Mouse (Mus musculus) kidney, postnatal 36 days (tissue): ENCODE results near the gene Lims1.

Experiments
- DNase-seq, 2 experiments: peaks; one replicate each; pipeline ENCODE4 v3.0.0; 2021 to 2022; ENCODE audit warnings: mixed read lengths in 2 of 2

Gene Lims1

DNA sequence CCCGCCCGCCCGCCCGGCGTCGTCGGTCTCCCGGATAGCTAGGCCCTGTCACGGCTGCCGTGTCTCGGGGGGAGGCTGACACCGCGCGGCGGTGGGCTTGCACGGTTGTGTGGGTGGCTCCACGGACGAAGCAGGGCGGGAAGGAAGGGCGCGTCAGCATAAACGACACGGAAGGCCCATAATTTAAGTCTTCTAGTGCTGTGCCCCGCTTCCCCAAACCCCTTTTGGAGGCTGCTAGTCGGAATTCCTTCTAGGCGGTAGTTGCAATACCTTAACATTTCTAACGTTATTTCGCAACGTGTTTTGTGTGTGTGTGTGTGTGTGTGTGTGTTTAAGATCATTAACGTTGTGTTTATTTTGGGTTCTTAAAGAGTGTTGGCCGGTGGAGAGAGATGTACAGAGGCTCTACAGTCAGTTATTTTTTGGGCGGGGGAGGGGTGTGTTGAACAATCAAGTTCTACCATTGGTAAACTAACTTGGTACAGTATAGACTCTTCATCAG lies 124.1 kb downstream of the Lims1 start:
- DNase-seq: peak in 1 of 2 experiments; percentile 24

DNA sequence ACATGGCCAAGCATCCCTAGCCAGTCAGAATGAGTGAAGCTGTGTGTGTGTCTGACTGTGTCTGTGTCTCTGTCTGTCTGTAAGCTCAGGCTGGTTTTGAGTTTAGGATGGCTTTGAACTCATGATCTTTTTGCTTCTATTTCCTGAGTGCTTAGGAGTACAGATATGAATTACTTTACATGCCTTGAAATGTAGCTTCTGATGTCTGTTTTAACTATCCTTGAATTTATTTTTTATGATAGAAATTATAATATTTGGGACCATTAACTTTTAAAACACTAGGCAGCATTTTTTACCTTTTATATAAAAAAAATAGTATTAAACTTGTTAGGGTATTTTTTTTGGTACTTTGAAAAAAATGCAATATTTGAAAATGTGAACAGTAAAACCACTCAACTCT lies 128.3 kb downstream of the Lims1 start:
- no peak for DNase-seq

DNA sequence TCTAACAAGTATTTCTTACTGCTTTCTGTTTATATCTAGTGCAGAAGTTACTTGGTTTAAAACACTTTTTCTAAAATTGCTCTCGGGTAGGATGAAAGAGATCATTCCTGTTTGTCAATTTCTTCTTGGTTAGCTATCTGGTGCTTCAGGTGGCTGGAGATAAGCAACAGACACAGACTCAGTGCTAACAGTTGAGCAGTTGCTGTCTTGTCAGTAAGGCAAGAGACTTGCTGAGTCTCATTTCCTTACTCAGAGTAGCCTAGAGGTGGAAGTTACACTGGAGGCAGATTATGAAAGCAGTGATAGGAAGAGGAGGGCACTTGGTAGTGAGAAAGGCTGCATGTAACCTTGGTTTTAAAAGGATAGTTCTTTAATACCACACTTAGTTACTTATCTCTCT lies 128.9 kb downstream of the Lims1 start:
- DNase-seq: no peak

DNA sequence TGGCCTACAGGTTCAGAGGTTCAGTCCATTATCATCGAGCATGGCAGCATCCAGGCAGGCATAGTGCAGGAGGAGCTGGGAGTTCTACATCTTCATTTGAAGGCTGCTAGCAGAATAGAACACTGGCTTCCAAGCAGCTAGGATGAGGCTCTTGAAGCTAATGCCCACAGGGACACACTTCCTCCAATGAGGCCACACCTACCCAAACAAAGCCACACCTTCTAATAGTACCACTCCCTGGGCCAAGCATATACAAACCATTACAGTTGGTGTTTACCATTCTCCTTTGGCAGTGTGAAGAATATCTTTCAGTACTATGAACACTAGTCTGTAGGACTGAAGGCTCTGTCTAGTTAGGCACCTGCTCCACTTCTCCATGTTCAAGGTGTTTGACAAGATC lies 136.6 kb downstream of the Lims1 start:
- no peak for DNase-seq
